Mouse (Mus musculus): ENCODE data around the gene Cxcl14. TPM values are rescaled to one million over a fixed set of nuclear protein-coding genes. Genes with fewer than 3 reads are reported as not detected.
A peak's percentile ranks its signal among the peaks of the same experiment; 100 is the strongest.

Cxcl14 gene
- polyA plus RNA-seq, 1 experiment from 2014 or later: 25.1 TPM

- H3K4me1 ChIP-seq (ENCODE audit: insufficient read depth, low read length): peaks cover 5% of the 10 kb centered on the region; the same call in 1 of the 2 replicates
- peak overlapping the region; percentile 33 for H3K4me2 ChIP-seq (replicated peaks; ENCODE audit: low read depth, low read length)
- ATAC-seq (ENCODE audit: low FRiP score, low TSS enrichment): no peak
- H3K4me3 ChIP-seq (ENCODE audit: low read length): peak overlapping the region; percentile 22
- WGBS: under 1% methylated on average over 52 of the region's 52 CpGs
- H3K36me3 ChIP-seq (ENCODE audit: insufficient read depth, low read length): no peaks in the 10 kb centered on the region
- peaks cover 96% of the 10 kb centered on the region for H3K27me3 ChIP-seq (ENCODE audit: insufficient read depth, low read length)
- H3K27ac ChIP-seq (ENCODE audit: low read length): no peak overlapping the region
- H3K9me3 ChIP-seq (ENCODE audit: low read length): no peaks in the 10 kb centered on the region
- H3K9ac ChIP-seq (replicated peaks; ENCODE audit: low read length): no peak overlapping the region; the same call in 1 of the 2 replicates
Measured at GRCm38 (mm10) chr13:56258196-56259020, 37.9 kb downstream of the Cxcl14 start.

- no peaks in the 10 kb centered on the region for H3K36me3 ChIP-seq (ENCODE audit: insufficient read depth, low read length)
- H3K27ac ChIP-seq (ENCODE audit: low read length): no peak overlapping the region
- peaks cover 100% of the 10 kb centered on the region for H3K27me3 ChIP-seq (ENCODE audit: insufficient read depth, low read length)
- H3K9me3 ChIP-seq (ENCODE audit: low read length): no peaks in the 10 kb centered on the region
- ATAC-seq (ENCODE audit: low FRiP score, low TSS enrichment): no peak
- H3K4me2 ChIP-seq (replicated peaks; ENCODE audit: low read depth, low read length): no peak overlapping the region
- peaks cover 5% of the 10 kb centered on the region; the same call in 1 of the 2 replicates for H3K4me1 ChIP-seq (ENCODE audit: insufficient read depth, low read length)
- 4% methylated on average over 12 of the region's 12 CpGs for WGBS
- no peak overlapping the region for H3K4me3 ChIP-seq (ENCODE audit: low read length)
- H3K9ac ChIP-seq (replicated peaks; ENCODE audit: low read length): no peak overlapping the region
Measured at GRCm38 (mm10) chr13:56257469-56258153, 38.7 kb downstream of the Cxcl14 start.

- H3K4me3 ChIP-seq (ENCODE audit: low read length): no peak overlapping the region
- H3K27ac ChIP-seq (ENCODE audit: low read length): no peak overlapping the region
- no peak overlapping the region for H3K4me2 ChIP-seq (replicated peaks; ENCODE audit: low read depth, low read length)
- H3K9ac ChIP-seq (replicated peaks; ENCODE audit: low read length): no peak overlapping the region
- no peak for ATAC-seq (ENCODE audit: low FRiP score, low TSS enrichment)
- peaks cover 100% of the 10 kb centered on the region for H3K27me3 ChIP-seq (ENCODE audit: insufficient read depth, low read length)
- peaks cover 10% of the 10 kb centered on the region for H3K4me1 ChIP-seq (ENCODE audit: insufficient read depth, low read length)
- 7% methylated on average over 14 of the region's 14 CpGs for WGBS
- no peaks in the 10 kb centered on the region for H3K9me3 ChIP-seq (ENCODE audit: low read length)
- H3K36me3 ChIP-seq (ENCODE audit: insufficient read depth, low read length): no peaks in the 10 kb centered on the region
Measured at GRCm38 (mm10) chr13:56256716-56257299, 39.5 kb downstream of the Cxcl14 start.

- Histone ChIP-seq H3K9me3 (ENCODE audit: low read length) (no peaks in the 10 kb centered on the region), H3K27me3 (ENCODE audit: insufficient read depth, low read length) (peaks cover 100% of the 10 kb centered on the region), H3K4me3 (ENCODE audit: low read length) (no peak overlapping the region), H3K4me2 (replicated peaks; ENCODE audit: low read depth, low read length) (no peak overlapping the region), H3K9ac (replicated peaks; ENCODE audit: low read length) (no peak overlapping the region), H3K27ac (ENCODE audit: low read length) (no peak overlapping the region), H3K4me1 (ENCODE audit: insufficient read depth, low read length) (peaks cover 11% of the 10 kb centered on the region), H3K36me3 (ENCODE audit: insufficient read depth, low read length) (no peaks in the 10 kb centered on the region)
- ATAC-seq (ENCODE audit: low FRiP score, low TSS enrichment): no peak
- WGBS: 15% methylated on average over 3 of the region's 3 CpGs
Measured at GRCm38 (mm10) chr13:56253379-56253778, 43.0 kb downstream of the Cxcl14 start.

- Histone ChIP-seq H3K4me2 (replicated peaks; ENCODE audit: low read depth, low read length) (no peak overlapping the region), H3K4me3 (ENCODE audit: low read length) (no peak overlapping the region), H3K4me1 (ENCODE audit: insufficient read depth, low read length) (peaks cover 11% of the 10 kb centered on the region), H3K36me3 (ENCODE audit: insufficient read depth, low read length) (no peaks in the 10 kb centered on the region), H3K27ac (ENCODE audit: low read length) (no peak overlapping the region), H3K9ac (replicated peaks; ENCODE audit: low read length) (no peak overlapping the region), H3K9me3 (ENCODE audit: low read length) (no peaks in the 10 kb centered on the region), H3K27me3 (ENCODE audit: insufficient read depth, low read length) (peaks cover 100% of the 10 kb centered on the region)
- no peak for ATAC-seq (ENCODE audit: low FRiP score, low TSS enrichment)
- 3% methylated on average over 8 of the region's 8 CpGs for WGBS
Measured at GRCm38 (mm10) chr13:56252783-56253182, 43.6 kb downstream of the Cxcl14 start.

- Histone ChIP-seq H3K27me3 (ENCODE audit: insufficient read depth, low read length) (peaks cover 100% of the 10 kb centered on the region), H3K4me2 (replicated peaks; ENCODE audit: low read depth, low read length) (peak within 1 kb of the TSS; percentile 53), H3K9ac (replicated peaks; ENCODE audit: low read length) (0 out of 2 replicates have a peak within 1 kb of the TSS, but pooled peaks have one; percentile 22), H3K27ac (ENCODE audit: low read length) (no peak within 1 kb of the TSS), H3K9me3 (ENCODE audit: low read length) (no peaks in the 10 kb centered on the region), H3K4me1 (ENCODE audit: insufficient read depth, low read length) (peaks cover 11% of the 10 kb centered on the region), H3K4me3 (ENCODE audit: low read length) (peak within 1 kb of the TSS; percentile 40), H3K36me3 (ENCODE audit: insufficient read depth, low read length) (no peaks in the 10 kb centered on the region)
- WGBS: 0% methylated on average over 63 of the region's 65 CpGs
- peak; percentile 63 for ATAC-seq (ENCODE audit: low FRiP score, low TSS enrichment)
Measured at GRCm38 (mm10) chr13:56251924-56252619, 44.3 kb downstream of the Cxcl14 start, which contains the start of gene Neurog1. Neurog1 (minus strand) TSS chr13:56252163.

- H3K4me3 ChIP-seq (ENCODE audit: low read length): peak overlapping the region; percentile 40; the same call in 1 of the 2 replicates
Measured at GRCm38 (mm10) chr13:56251176-56251923, 45.0 kb downstream of the Cxcl14 start.

GRCm38 (mm10) chr13:56250551-56251161 is 45.7 kb downstream of the Cxcl14 start:
- no peak overlapping the region for H3K9ac ChIP-seq (replicated peaks; ENCODE audit: low read length)
- no peaks in the 10 kb centered on the region for H3K36me3 ChIP-seq (ENCODE audit: insufficient read depth, low read length)
- 3% methylated on average over 13 of the region's 14 CpGs for WGBS
- ATAC-seq (ENCODE audit: low FRiP score, low TSS enrichment): no peak
- H3K4me1 ChIP-seq (ENCODE audit: insufficient read depth, low read length): peaks cover 11% of the 10 kb centered on the region
- peaks cover 100% of the 10 kb centered on the region for H3K27me3 ChIP-seq (ENCODE audit: insufficient read depth, low read length)
- H3K27ac ChIP-seq (ENCODE audit: low read length): no peak overlapping the region
- no peaks in the 10 kb centered on the region for H3K9me3 ChIP-seq (ENCODE audit: low read length)
- H3K4me2 ChIP-seq (replicated peaks; ENCODE audit: low read depth, low read length): no peak overlapping the region
- no peak overlapping the region for H3K4me3 ChIP-seq (ENCODE audit: low read length)

More at GRCm38 (mm10) chr13:56251176-56251923, 45.0 kb downstream of the Cxcl14 start:
- Histone ChIP-seq H3K9ac (replicated peaks; ENCODE audit: low read length) (no peak overlapping the region), H3K4me1 (ENCODE audit: insufficient read depth, low read length) (peaks cover 11% of the 10 kb centered on the region), H3K27ac (ENCODE audit: low read length) (no peak overlapping the region), H3K36me3 (ENCODE audit: insufficient read depth, low read length) (no peaks in the 10 kb centered on the region), H3K27me3 (ENCODE audit: insufficient read depth, low read length) (peaks cover 100% of the 10 kb centered on the region), H3K9me3 (ENCODE audit: low read length) (no peaks in the 10 kb centered on the region), H3K4me2 (replicated peaks; ENCODE audit: low read depth, low read length) (peak overlapping the region; percentile 53; the same call in 1 of the 2 replicates)
- ATAC-seq (ENCODE audit: low FRiP score, low TSS enrichment): no peak
- under 1% methylated on average over 59 of the region's 59 CpGs for WGBS
